Mouse (Mus musculus): ENCODE data around the gene Tunar. TPM values are rescaled to one million over a fixed set of nuclear protein-coding genes. Genes with fewer than 3 reads are reported as not detected.

Gene Tunar
- total and polyA plus RNA-seq, 2 experiments from 2014 or later: 18.3 to 29.6 TPM

DNA sequence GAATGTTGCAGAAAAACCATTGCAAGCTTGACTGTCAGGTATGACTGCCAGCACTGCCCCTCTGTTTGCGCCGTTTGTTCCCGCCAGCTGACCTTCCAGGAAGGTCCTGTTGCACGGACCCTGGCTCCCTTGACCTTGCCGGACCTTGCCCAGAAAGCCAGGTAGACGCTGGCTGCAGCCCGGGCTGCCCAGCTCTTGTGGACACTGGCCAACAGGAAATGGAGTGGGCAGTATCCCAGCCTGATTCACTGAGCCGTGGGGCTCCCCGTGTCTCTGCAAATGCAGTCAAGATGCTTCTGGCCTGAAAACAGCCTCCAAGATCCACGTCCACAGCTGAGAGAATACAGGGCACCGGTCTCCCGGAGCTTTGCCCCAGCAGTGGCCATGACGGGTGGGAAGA, 13.6 kb downstream of the Tunar start:
- Histone ChIP-seq H3K9ac (replicated peaks; ENCODE audit: low read length) (no peak overlapping the region), H3K36me3 (ENCODE audit: insufficient read depth, low read length) (no peaks in the 10 kb centered on the region), H3K27ac (no peak overlapping the region), H3K4me2 (ENCODE audit: low read depth, low read length) (no peak overlapping the region), H3K9me3 (ENCODE audit: low read length) (no peaks in the 10 kb centered on the region), H3K4me3 (ENCODE audit: low read length) (no peak overlapping the region), H3K4me1 (ENCODE audit: insufficient read depth, low read length) (no peaks in the 10 kb centered on the region), H3K27me3 (ENCODE audit: insufficient read depth, low read length) (no peaks in the 10 kb centered on the region)
- WGBS: 60% methylated on average over 13 of the region's 13 CpGs
- no peak for TF ChIP-seq CTCF (IDR thresholded peaks at IDR 0.05; ENCODE audit: low read depth)
- ATAC-seq (no peak), DNase-seq (ENCODE audit: low spot score) (no peak)

DNA sequence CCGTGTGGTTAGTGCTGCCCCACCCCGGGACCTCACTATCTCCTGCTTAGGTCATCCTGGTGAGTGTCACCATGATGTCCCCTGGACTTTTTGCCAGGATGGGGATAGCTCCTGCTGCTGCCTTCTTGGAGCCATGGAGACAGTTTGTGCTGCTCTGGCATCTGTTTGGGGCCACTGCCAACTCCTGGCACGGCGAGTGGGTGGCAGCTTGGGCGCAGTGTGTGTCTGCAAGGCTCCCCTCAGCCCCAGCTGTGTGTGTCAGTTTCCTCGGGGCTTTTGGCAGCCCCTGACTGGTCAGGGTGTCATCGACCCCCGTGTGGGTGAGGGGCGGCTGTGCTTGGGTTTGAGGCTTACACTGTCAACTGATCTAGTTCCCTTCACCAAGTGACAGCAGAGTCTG, 20.6 kb downstream of the Tunar start:
- Histone ChIP-seq H3K9me3 (ENCODE audit: low read length) (no peaks in the 10 kb centered on the region), H3K27me3 (ENCODE audit: insufficient read depth, low read length) (no peaks in the 10 kb centered on the region), H3K9ac (replicated peaks; ENCODE audit: low read length) (no peak overlapping the region), H3K4me2 (ENCODE audit: low read depth, low read length) (no peak overlapping the region), H3K4me3 (ENCODE audit: low read length) (no peak overlapping the region), H3K4me1 (ENCODE audit: insufficient read depth, low read length) (peaks cover 9% of the 10 kb centered on the region), H3K27ac (no peak overlapping the region), H3K36me3 (ENCODE audit: insufficient read depth, low read length) (no peaks in the 10 kb centered on the region)
- ATAC-seq (peak; percentile 86), DNase-seq (ENCODE audit: low spot score) (peak; percentile 83)
- no peak for TF ChIP-seq CTCF (IDR thresholded peaks at IDR 0.05; ENCODE audit: low read depth)
- WGBS: 41% methylated on average over 9 of the region's 9 CpGs

DNA sequence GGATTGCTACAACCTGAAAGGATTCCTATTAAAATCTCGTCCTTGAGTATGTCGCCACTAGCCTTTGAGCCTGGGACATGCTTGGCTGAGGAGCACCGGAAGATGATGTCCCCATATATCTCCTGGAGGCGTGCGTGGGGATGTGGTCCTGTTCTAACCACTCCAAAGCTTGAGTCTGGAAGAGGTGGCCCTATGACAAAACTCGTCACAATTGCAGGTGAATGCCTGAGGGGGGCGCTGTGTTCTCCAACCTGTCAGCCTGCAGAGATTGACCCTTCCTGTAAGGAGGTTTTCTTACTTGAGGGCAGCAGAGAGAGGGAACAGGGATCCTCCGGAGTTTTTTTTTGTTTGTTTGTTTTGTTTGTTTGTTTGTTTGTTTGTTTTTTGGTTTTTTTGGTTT, 21.1 kb downstream of the Tunar start:
- Histone ChIP-seq H3K27ac (no peak overlapping the region), H3K4me2 (ENCODE audit: low read depth, low read length) (no peak overlapping the region), H3K4me3 (ENCODE audit: low read length) (no peak overlapping the region), H3K36me3 (ENCODE audit: insufficient read depth, low read length) (no peaks in the 10 kb centered on the region), H3K9ac (replicated peaks; ENCODE audit: low read length) (no peak overlapping the region), H3K4me1 (ENCODE audit: insufficient read depth, low read length) (peaks cover 9% of the 10 kb centered on the region), H3K27me3 (ENCODE audit: insufficient read depth, low read length) (no peaks in the 10 kb centered on the region), H3K9me3 (ENCODE audit: low read length) (no peaks in the 10 kb centered on the region)
- no peak for DNase-seq (ENCODE audit: low spot score)
- 71% methylated on average over 8 of the region's 8 CpGs for WGBS
- no peak for ATAC-seq
- peak; percentile 35 for TF ChIP-seq CTCF (IDR thresholded peaks at IDR 0.05; ENCODE audit: low read depth)

DNA sequence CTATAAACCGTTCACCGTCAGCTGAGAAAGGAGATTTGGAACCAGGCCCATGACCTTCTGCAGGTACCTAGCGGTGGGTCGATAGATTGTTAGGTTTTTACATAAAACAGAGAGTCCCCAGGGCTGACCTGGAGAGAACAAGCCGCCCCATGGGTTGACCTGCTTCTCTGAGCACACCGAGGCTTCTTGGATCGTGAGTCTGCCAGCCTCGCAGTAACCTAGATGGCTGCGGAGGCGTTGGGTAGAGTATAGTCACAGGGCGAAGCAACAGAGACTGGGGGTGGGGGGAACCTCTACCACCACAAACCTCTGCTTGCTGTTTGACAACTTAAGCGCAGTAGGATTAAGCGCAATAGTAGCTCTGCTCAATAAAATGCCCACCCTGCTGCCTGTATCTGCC, 23.1 kb downstream of the Tunar start:
- no peak overlapping the region for H3K27ac ChIP-seq
- DNase-seq (ENCODE audit: low spot score) (no peak), ATAC-seq (no peak)
- no peaks in the 10 kb centered on the region for H3K9me3 ChIP-seq (ENCODE audit: low read length)
- H3K36me3 ChIP-seq (ENCODE audit: insufficient read depth, low read length): no peaks in the 10 kb centered on the region
- WGBS: 84% methylated on average over 13 of the region's 13 CpGs
- peaks cover 9% of the 10 kb centered on the region for H3K4me1 ChIP-seq (ENCODE audit: insufficient read depth, low read length)
- H3K27me3 ChIP-seq (ENCODE audit: insufficient read depth, low read length): no peaks in the 10 kb centered on the region
- no peak for TF ChIP-seq CTCF (IDR thresholded peaks at IDR 0.05; ENCODE audit: low read depth)
- H3K9ac ChIP-seq (replicated peaks; ENCODE audit: low read length): no peak overlapping the region
- H3K4me3 ChIP-seq (ENCODE audit: low read length): no peak overlapping the region
- no peak overlapping the region for H3K4me2 ChIP-seq (ENCODE audit: low read depth, low read length)

DNA sequence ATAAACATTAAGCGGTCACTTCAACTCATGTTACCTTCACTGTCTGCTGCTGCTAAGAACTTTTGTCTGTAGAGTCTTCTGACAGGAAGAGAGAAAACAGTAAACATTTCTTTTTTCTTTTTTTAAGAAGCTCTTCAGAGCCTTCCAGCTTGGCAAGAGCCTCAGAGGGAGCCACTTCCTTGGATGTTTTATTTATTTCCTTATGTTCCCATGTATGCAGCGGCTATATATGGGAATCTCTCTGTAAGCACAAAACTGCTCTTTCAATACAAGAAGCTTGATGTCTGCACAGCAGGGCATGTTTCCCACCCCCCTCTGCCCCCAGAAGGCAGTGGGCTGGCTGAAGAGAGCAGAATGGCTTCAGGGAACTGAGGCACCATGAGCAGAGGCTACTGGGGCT, 30.0 kb downstream of the Tunar start:
- Histone ChIP-seq H3K4me2 (ENCODE audit: low read depth, low read length) (no peak overlapping the region), H3K4me1 (ENCODE audit: insufficient read depth, low read length) (no peaks in the 10 kb centered on the region), H3K27ac (no peak overlapping the region), H3K9ac (replicated peaks; ENCODE audit: low read length) (no peak overlapping the region), H3K36me3 (ENCODE audit: insufficient read depth, low read length) (no peaks in the 10 kb centered on the region), H3K4me3 (ENCODE audit: low read length) (no peak overlapping the region), H3K27me3 (ENCODE audit: insufficient read depth, low read length) (no peaks in the 10 kb centered on the region), H3K9me3 (ENCODE audit: low read length) (no peaks in the 10 kb centered on the region)
- WGBS: 78% methylated on average over 2 of the region's 2 CpGs
- TF ChIP-seq CTCF (IDR thresholded peaks at IDR 0.05; ENCODE audit: low read depth): no peak
- no peak for DNase-seq (ENCODE audit: low spot score)
- no peak for ATAC-seq

DNA sequence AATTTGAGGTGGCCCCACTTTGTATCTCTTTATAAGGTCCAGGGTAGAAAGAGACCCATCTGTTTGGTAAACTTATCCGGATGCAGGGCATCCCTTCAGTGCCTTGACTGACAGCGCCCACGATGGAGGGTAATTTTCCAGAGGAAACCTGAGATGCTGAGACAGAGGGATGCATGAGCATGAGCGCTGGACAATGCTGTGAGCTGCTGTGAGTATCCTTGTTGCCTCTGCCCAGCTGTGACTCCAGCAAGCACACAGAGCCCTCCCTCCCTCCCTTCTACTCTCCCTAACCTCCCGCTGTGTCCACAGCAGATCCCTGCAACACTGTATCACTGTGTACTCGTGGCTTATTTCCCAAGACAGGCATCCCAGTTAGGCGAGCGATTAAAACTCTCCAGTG, 40.9 kb downstream of the Tunar start:
- Histone ChIP-seq H3K4me3 (ENCODE audit: low read length) (no peak overlapping the region), H3K4me2 (ENCODE audit: low read depth, low read length) (no peak overlapping the region), H3K4me1 (ENCODE audit: insufficient read depth, low read length) (peaks cover 4% of the 10 kb centered on the region; the same call in 1 of the 2 replicates), H3K9ac (replicated peaks; ENCODE audit: low read length) (no peak overlapping the region), H3K27me3 (ENCODE audit: insufficient read depth, low read length) (no peaks in the 10 kb centered on the region), H3K27ac (no peak overlapping the region), H3K9me3 (ENCODE audit: low read length) (no peaks in the 10 kb centered on the region), H3K36me3 (ENCODE audit: insufficient read depth, low read length) (no peaks in the 10 kb centered on the region)
- no peak for TF ChIP-seq CTCF (IDR thresholded peaks at IDR 0.05; ENCODE audit: low read depth)
- DNase-seq (ENCODE audit: low spot score) (no peak), ATAC-seq (no peak)
- WGBS: 53% methylated on average over 8 of the region's 8 CpGs

DNA sequence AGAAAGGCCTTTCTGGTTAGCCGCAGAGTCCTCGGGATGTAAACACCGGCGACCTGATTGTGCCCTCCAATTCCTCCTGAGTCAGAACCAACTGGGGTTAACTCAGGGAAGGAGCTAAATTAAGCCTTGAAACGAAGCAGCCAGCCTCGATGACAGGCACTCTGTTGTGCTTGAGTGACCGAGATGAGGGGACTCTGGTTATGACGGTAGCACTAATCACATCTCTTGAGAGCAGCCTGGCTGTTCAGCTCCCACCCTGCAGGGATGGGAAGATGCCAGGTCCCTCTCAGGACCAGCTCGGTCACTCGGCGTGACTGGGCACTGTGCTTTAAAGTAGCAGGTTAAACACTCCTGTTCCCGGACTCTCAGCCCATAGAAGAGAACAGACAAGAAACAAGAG, 43.3 kb downstream of the Tunar start:
- H3K4me2 ChIP-seq (ENCODE audit: low read depth, low read length): no peak overlapping the region
- H3K27me3 ChIP-seq (ENCODE audit: insufficient read depth, low read length): no peaks in the 10 kb centered on the region
- H3K4me1 ChIP-seq (ENCODE audit: insufficient read depth, low read length): peaks cover 4% of the 10 kb centered on the region; the same call in 1 of the 2 replicates
- H3K36me3 ChIP-seq (ENCODE audit: insufficient read depth, low read length): no peaks in the 10 kb centered on the region
- no peak for ATAC-seq
- 59% methylated on average over 12 of the region's 12 CpGs for WGBS
- H3K4me3 ChIP-seq (ENCODE audit: low read length): no peak overlapping the region
- H3K9ac ChIP-seq (replicated peaks; ENCODE audit: low read length): no peak overlapping the region
- TF ChIP-seq CTCF (IDR thresholded peaks at IDR 0.05; ENCODE audit: low read depth): no peak
- no peak overlapping the region for H3K27ac ChIP-seq
- DNase-seq (ENCODE audit: low spot score): no peak
- no peaks in the 10 kb centered on the region for H3K9me3 ChIP-seq (ENCODE audit: low read length)
